Mouse (Mus musculus) Patski (cell line): ENCODE data around the gene Gtf2h5. TPM values are rescaled to one million over a fixed set of nuclear protein-coding genes. Genes with fewer than 3 reads are reported as not detected.
A peak's percentile ranks its signal among the peaks of the same experiment; 100 is the strongest.

Experiments
- ATAC-seq: fragments of 100-300 bp; one replicate; pipeline ENCODE4 v1.8.0; 2021
- CTCF ChIA-PET: fragments of 350-600 bp; sonication (Branson Sonifier 250); formaldehyde crosslinking; loops from one replicate; lab custom pipeline; 2022; ENCODE audit warnings: inconsistent platforms; lab: Charles Lee
- POLR2A ChIA-PET: fragments of 350-600 bp; sonication (Branson Sonifier 250); formaldehyde crosslinking; loops from one replicate; lab custom pipeline; 2022; ENCODE audit warnings: antibody characterized with exemption, inconsistent platforms; lab: Charles Lee
- DNase-seq: peaks from one replicate; pipeline ENCODE4 v3.0.0-alpha.2; 2011; ENCODE audit warnings: low read depth, low spot score
- H3K27me3 ChIP-seq: fragments of 371-371 bp; one replicate; pipeline ENCODE4 v1.5.1; 2021
- CTCF ChIP-seq: fragments of 100-300 bp; IDR thresholded peaks from one replicate; pipeline ENCODE4 v1.5.1; 2021
- in situ Hi-C: fragments of 300-500 bp; cut with MboI; formaldehyde crosslinking; loops from 3 replicates; pipeline ENCODE4 v1.11.1; 2018; ENCODE audit warnings: low pct_unique_long_range_greater_than_20kb, mixed read lengths
- polyA plus RNA-seq: library from polyadenylated mRNA; unstranded; gene quantifications from one replicate; pipeline ENCODE4 v1.2.3, GENCODE M21; 2021

The Gtf2h5 gene
- polyA plus RNA-seq, 1 experiment from 2014 or later, result 84.7 TPM

- TF ChIP-seq CTCF, result no peak
- DNase-seq, result no peak
- in situ Hi-C loops, result no loop called here
- CTCF ChIA-PET, result interaction anchor here (0.6 kb wide), 1 partner anchor 150 kb away, joined by 3 read pairs; no protein-coding TSS in a partner anchor
- POLR2A ChIA-PET, result interaction anchor here (0.7 kb wide), 1 partner anchor 17 kb away, joined by 3 read pairs; no protein-coding TSS in a partner anchor
- ATAC-seq, result peak; percentile 67
- H3K27me3 ChIP-seq, result no peaks in the 10 kb centered on the region
Measured at GRCm38 (mm10) chr17:6128039-6128438, 48.5 kb downstream of the Gtf2h5 start.

- POLR2A ChIA-PET, result no interaction called here
- no peak for ATAC-seq
- no peak for TF ChIP-seq CTCF
Measured at GRCm38 (mm10) chr17:6129361-6129760, 49.8 kb downstream of the Gtf2h5 start.

GRCm38 (mm10) chr17:6131083-6131482 lies 51.5 kb downstream of the Gtf2h5 start:
- ATAC-seq (no peak), DNase-seq (no peak)
- no peak for TF ChIP-seq CTCF
- CTCF ChIA-PET, result no interaction called here
- in situ Hi-C loops, result no loop called here
- POLR2A ChIA-PET, result no interaction called here
- no peaks in the 10 kb centered on the region for H3K27me3 ChIP-seq

More at GRCm38 (mm10) chr17:6129361-6129760, 49.8 kb downstream of the Gtf2h5 start:
- no peak for DNase-seq
- in situ Hi-C loops, result no loop called here
- H3K27me3 ChIP-seq, result no peaks in the 10 kb centered on the region
- CTCF ChIA-PET, result no interaction called here

Other genes with a start within 250 kb of the Gtf2h5 start
- gene Snx9, start 238.5 kb upstream of the Gtf2h5 start, polyA plus RNA-seq, result 98.4 TPM
- 6.0 TPM for gene Synj2, start 138.5 kb upstream of the Gtf2h5 start, polyA plus RNA-seq
- gene Serac1, start within 50 bp of the Gtf2h5 start, polyA plus RNA-seq, result 7.0 TPM
- gene Tulp4, start 26.7 kb downstream of the Gtf2h5 start, polyA plus RNA-seq, result 70.8 TPM
- 8.5 TPM for gene Tmem181a, start 177.1 kb downstream of the Gtf2h5 start, polyA plus RNA-seq
- gene Dynlt1a, start 237.7 kb downstream of the Gtf2h5 start, polyA plus RNA-seq, result 5.7 TPM